Mouse (Mus musculus) neural tube, embryonic 11.5 days (tissue): ENCODE measurements around the gene Htt. TPM values are rescaled to one million over a fixed set of nuclear protein-coding genes. Genes with fewer than 3 reads are reported as not detected.

Source experiments
- ATAC-seq: fragments of 200-750 bp; cut with Nextera tagmentation; 2 replicates; pipeline ENCODE4 v1.8.0; 2017; ENCODE audit warnings: moderate number of reproducible peaks, mild to moderate bottlenecking, moderate TSS enrichment, moderate library complexity; ENCODE audit not compliant: insufficient read depth, low FRiP score, low TSS enrichment
- DNase-seq: peaks from one replicate; pipeline ENCODE4 v3.0.0-alpha.2; 2015; ENCODE audit warnings: low spot score
- H3K27ac ChIP-seq: fragments of 300-500 bp; sonication (generic); 2 replicates; pipeline ENCODE4 v1.5.1; 2014; ENCODE audit warnings: low read depth, mild to moderate bottlenecking, low read length
- H3K27me3 ChIP-seq: fragments of 300-500 bp; sonication (generic); 2 replicates; pipeline ENCODE4 v1.6.1; 2014; ENCODE audit warnings: mild to moderate bottlenecking, low read length, mixed read lengths; ENCODE audit not compliant: control insufficient read depth, insufficient read depth
- H3K36me3 ChIP-seq: fragments of 300-500 bp; sonication (generic); 2 replicates; pipeline ENCODE4 v1.6.1; 2014; ENCODE audit warnings: mild to moderate bottlenecking, low read length, moderate library complexity, mixed read lengths; ENCODE audit not compliant: control insufficient read depth, insufficient read depth
- H3K4me1 ChIP-seq: fragments of 300-500 bp; sonication (generic); 2 replicates; pipeline ENCODE4 v1.6.1; 2014; ENCODE audit warnings: low read length, mixed read lengths; ENCODE audit not compliant: control insufficient read depth, insufficient read depth
- H3K4me2 ChIP-seq: fragments of 300-500 bp; sonication (generic); 2 replicates; pipeline ENCODE4 v1.6.1; 2014; ENCODE audit warnings: low read depth, mild to moderate bottlenecking, moderate library complexity
- H3K4me3 ChIP-seq: fragments of 300-500 bp; sonication (generic); 2 replicates; pipeline ENCODE4 v1.5.1; 2014; ENCODE audit warnings: low read depth, low read length
- H3K9ac ChIP-seq: fragments of 300-500 bp; sonication (generic); 2 replicates; pipeline ENCODE4 v1.6.1; 2014; ENCODE audit warnings: mild to moderate bottlenecking, low read length
- H3K9me3 ChIP-seq: fragments of 300-500 bp; sonication (generic); 2 replicates; pipeline ENCODE4 v1.6.1; 2016; ENCODE audit warnings: low read length; ENCODE audit not compliant: control insufficient read depth
- WGBS: fragments of 180-500 bp; shearing (Covaris S2); extraction: QIAGEN DNeasy Blood & Tissue Kit; methylation state at CpG from one replicate; pipeline ENCODE4 v1.1.7; 2014; 5-methylcytosine and 5-hydroxymethylcytosine counted together
- polyA plus RNA-seq: library from polyadenylated mRNA; unstranded; fragments of >200 nt; fragmentation: Nextera tagmentation; extraction: Ambion mirVana; gene quantifications from 2 replicates; pipeline ENCODE4 v1.2.1, GENCODE M21; 2014

The Htt gene
- polyA plus RNA-seq, 1 experiment from 2014 or later, result 16.3 TPM

DNA sequence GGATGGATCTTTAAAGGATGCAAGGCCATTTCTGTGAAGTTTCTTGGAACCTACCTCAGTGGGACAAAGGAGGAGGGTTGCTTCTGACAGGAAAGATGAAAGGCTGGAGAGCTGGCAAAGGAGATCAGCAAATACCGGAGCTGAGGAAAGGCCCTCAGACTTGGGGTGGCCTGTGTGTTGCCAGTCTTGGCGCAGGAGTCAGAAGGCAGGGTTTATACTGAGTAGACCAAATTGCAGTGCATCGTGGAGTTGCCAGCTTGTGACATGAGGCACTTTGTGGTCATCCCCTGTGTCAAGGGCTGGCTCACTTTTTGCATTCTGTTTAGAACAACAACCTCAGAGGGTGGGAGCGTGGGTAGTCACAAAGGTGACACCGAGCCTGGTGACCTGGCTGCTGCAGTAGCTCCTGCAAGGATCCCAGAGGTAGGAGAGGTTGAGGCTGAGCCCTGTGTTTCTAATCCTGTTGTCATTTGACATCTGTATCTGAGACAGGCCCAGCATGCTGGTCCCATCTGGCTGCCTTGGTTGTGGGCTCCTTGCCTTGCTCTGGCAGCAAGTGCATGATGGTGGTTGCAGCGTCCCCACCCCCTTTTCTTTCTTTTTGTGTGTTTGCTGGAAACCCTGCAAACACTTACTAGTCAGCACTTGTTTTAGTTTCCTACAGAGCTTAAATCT lies 189.1 kb downstream of the Htt start:
- DNase-seq (no peak), ATAC-seq (no peak)
- H3K27ac ChIP-seq, result 0 out of 2 replicates have a peak overlapping the region, but pooled peaks have one; percentile 9
- WGBS, result 80% methylated on average over 6 of the region's 6 CpGs
- H3K4me2 ChIP-seq, result peak overlapping the region; percentile 68
- peak overlapping the region; percentile 79 for H3K4me3 ChIP-seq
- H3K36me3 ChIP-seq, result no peaks in the 10 kb centered on the region; the same call in 1 of the 2 replicates
- H3K27me3 ChIP-seq, result no peaks in the 10 kb centered on the region
- H3K4me1 ChIP-seq, result peaks cover 15% of the 10 kb centered on the region
- no peaks in the 10 kb centered on the region for H3K9me3 ChIP-seq
- H3K9ac ChIP-seq, result peak overlapping the region; percentile 91

DNA sequence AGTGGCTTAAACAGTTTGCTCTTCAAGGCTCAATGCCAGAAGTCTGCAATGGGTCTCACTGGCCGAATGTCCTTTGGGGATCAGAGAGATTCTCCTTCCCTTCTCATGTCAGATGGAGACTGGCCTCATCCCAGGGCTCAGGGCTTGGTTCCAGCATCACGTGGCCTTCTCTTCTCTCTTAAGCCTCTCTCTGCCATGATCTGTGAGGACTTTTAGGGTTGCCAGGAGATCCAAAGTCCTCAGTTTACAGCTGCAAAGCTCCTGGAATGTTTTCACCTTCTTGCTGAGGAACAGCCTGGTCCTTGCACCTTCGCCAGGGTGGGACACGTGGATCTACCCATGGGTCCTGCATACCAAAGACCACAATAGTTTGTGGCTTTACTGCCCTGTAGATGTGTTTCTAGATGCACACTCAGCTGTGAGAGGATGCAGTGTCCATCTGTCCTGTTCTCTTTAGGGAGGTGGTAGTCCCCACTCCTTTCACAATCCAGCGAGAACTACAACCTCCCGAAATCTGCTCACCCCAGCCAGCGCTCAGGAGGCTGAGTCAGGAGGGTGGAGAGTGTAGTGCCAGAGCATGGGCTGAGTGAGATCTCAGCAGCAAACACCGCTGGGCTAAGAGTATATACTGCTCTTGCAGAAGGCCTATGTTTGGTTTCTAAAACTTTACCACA lies 189.8 kb downstream of the Htt start:
- no peak for ATAC-seq
- Histone ChIP-seq H3K27ac (no peak overlapping the region), H3K27me3 (no peaks in the 10 kb centered on the region), H3K36me3 (no peaks in the 10 kb centered on the region; the same call in 1 of the 2 replicates), H3K9me3 (no peaks in the 10 kb centered on the region), H3K4me1 (peaks cover 16% of the 10 kb centered on the region), H3K4me2 (peak overlapping the region; percentile 68; the same call in 1 of the 2 replicates), H3K9ac (peak overlapping the region; percentile 91), H3K4me3 (peak overlapping the region; percentile 79)
- WGBS, result 93% methylated on average over 8 of the region's 8 CpGs
- no peak for DNase-seq

DNA sequence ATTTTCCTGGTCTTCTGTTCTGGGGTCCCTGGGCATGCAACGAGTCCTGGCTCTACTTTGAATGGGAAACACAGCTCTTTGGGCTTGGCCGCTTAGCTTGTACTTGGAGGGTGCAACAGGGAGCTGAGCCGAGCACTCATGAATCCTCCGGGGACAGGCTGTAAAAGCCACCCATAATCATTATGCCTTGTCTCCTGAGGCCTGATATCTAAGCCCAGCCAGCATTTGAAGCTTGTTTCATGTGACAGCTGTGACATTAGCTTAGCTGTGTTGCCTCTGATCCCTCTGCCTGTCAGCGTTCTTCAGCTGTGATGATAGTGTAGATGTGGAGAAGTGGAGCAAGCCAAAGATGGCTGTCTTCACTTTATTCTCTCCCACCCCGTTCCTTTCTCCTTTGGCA lies 193.0 kb downstream of the Htt start:
- no peak overlapping the region for H3K4me2 ChIP-seq
- H3K9ac ChIP-seq, result no peak overlapping the region
- peaks cover 14% of the 10 kb centered on the region for H3K4me1 ChIP-seq
- no peaks in the 10 kb centered on the region; the same call in 1 of the 2 replicates for H3K36me3 ChIP-seq
- H3K4me3 ChIP-seq, result no peak overlapping the region
- H3K27ac ChIP-seq, result no peak overlapping the region
- WGBS, result 75% methylated on average over 6 of the region's 6 CpGs
- H3K27me3 ChIP-seq, result no peaks in the 10 kb centered on the region
- H3K9me3 ChIP-seq, result no peaks in the 10 kb centered on the region
- ATAC-seq (no peak), DNase-seq (no peak)

DNA sequence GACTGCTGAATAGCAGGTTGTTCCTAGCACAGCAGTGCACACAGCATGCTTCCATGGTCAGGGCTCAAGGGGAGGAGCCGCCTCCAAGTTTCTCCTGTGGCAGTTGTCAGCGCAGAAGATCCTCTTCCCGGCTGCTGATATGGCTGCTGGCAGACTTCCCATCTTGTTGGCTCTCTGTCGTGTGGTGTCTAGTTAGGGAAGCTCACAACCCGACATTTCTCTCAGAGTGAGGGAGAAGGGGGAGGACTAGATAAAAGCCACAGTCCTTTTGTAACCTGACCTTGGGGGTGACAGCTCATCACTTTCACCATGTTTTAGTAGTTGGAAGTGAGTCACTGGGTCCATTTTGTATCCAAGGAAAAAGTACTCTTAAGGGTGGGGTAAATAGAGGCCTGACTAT lies 194.1 kb downstream of the Htt start:
- Histone ChIP-seq H3K9me3 (no peaks in the 10 kb centered on the region), H3K27ac (no peak overlapping the region), H3K4me3 (no peak overlapping the region), H3K36me3 (no peaks in the 10 kb centered on the region; the same call in 1 of the 2 replicates), H3K4me2 (no peak overlapping the region), H3K9ac (no peak overlapping the region), H3K27me3 (no peaks in the 10 kb centered on the region), H3K4me1 (peaks cover 10% of the 10 kb centered on the region)
- 81% methylated on average over 5 of the region's 5 CpGs for WGBS
- DNase-seq (no peak), ATAC-seq (no peak)

DNA sequence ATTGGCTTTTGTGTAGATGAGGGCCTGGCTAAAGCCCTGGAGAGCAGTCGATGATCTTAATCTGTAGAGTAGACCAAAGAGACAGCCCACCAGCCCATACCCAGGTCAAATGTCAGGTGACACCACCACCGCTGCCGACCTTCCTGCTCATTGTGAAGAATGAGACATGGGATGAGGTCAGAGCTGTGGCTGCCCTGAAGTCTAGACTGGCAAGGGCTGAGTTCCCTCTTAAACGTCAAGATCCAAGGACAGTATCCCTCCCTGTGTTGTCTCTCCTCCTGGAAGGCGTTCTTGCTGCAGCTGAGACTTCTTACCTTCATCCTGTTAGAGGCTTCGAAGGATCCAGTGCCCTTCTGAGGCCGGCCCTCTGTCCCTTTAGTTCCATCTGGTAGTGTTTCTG lies 194.6 kb downstream of the Htt start:
- ATAC-seq (no peak), DNase-seq (no peak)
- H3K4me2 ChIP-seq, result no peak overlapping the region
- no peak overlapping the region for H3K27ac ChIP-seq
- 87% methylated on average over 7 of the region's 7 CpGs for WGBS
- no peak overlapping the region for H3K9ac ChIP-seq
- H3K36me3 ChIP-seq, result no peaks in the 10 kb centered on the region; the same call in 1 of the 2 replicates
- H3K4me3 ChIP-seq, result no peak overlapping the region
- H3K9me3 ChIP-seq, result no peaks in the 10 kb centered on the region
- H3K4me1 ChIP-seq, result peaks cover 4% of the 10 kb centered on the region
- no peaks in the 10 kb centered on the region for H3K27me3 ChIP-seq

DNA sequence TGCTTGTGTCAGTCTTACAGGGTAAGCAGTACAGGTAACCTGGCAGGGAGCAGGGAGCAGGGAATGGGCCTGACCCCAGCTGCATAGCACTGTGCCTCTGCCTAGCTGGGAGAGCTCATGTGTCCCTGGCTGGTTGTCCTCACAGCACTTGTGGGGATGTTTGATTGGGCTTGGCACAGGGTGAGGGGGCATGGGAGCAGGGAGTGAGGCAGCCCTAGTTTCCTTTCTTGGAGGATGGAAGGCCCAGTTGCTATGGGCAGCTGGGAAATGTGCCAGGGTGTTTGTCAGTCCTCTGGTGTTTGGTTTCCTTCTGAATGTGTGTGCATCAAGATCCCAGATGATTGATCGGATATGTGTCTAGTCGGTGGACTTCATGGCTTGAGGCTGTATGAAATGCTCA lies 195.5 kb downstream of the Htt start:
- no peaks in the 10 kb centered on the region for H3K9me3 ChIP-seq
- no peak for ATAC-seq
- H3K36me3 ChIP-seq, result no peaks in the 10 kb centered on the region; the same call in 1 of the 2 replicates
- H3K4me2 ChIP-seq, result no peak overlapping the region
- H3K27ac ChIP-seq, result no peak overlapping the region
- H3K27me3 ChIP-seq, result no peaks in the 10 kb centered on the region
- DNase-seq, result no peak
- H3K4me1 ChIP-seq, result 0 out of 2 replicates have a peak, but pooled peaks cover 3% of the 10 kb centered on the region
- no peak overlapping the region for H3K9ac ChIP-seq
- 95% methylated on average over 2 of the region's 2 CpGs for WGBS
- H3K4me3 ChIP-seq, result no peak overlapping the region

DNA sequence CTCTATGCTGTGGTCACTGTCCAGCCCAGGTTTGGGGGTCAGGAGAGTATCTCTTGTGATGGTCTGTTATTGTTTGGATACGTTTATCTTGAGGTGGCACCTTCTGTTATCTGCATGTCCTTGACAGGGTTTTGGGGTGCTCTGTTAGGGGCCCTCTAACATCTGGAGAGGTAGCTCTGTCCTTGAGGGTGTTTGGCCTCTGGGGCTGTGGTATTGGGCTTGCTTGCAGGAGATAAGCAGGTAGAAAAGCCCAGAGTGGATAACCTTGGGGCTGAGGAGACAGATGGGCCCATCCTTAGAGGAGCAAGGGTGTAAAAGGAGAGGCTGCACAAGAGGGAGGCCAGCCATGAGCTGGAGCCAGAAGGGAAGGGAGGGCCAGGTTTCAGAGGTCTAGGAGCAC lies 198.5 kb downstream of the Htt start:
- ATAC-seq, result no peak
- Histone ChIP-seq H3K36me3 (peaks cover 3% of the 10 kb centered on the region), H3K27me3 (no peaks in the 10 kb centered on the region)

More for the DNA sequence above, 198.5 kb downstream of the Htt start:
- no peak for DNase-seq
- Histone ChIP-seq H3K4me2 (no peak overlapping the region), H3K4me1 (0 out of 2 replicates have a peak, but pooled peaks cover 3% of the 10 kb centered on the region), H3K9ac (no peak overlapping the region), H3K9me3 (no peaks in the 10 kb centered on the region), H3K4me3 (no peak overlapping the region), H3K27ac (no peak overlapping the region)
- WGBS, result 96% methylated on average over 1 of the region's 1 CpGs
